Mouse (Mus musculus): ENCODE data around the gene Adcy9. TPM values are rescaled to one million over a fixed set of nuclear protein-coding genes. Genes with fewer than 3 reads are reported as not detected.

Adcy9 gene
- 100 to 1,000 TPM in 1 of 2 experiments, 10 to 100 TPM in 1; 99.4 to 106 TPM for total RNA-seq (2021)
- long read RNA-seq, full-length matches to known transcripts, result 30 of 59 reads
- long read RNA-seq, partial matches to known transcripts, result 4 of 59 reads
- long read RNA-seq, other reads (novel, unspliced or antisense), result 25 of 59 reads

DNA sequence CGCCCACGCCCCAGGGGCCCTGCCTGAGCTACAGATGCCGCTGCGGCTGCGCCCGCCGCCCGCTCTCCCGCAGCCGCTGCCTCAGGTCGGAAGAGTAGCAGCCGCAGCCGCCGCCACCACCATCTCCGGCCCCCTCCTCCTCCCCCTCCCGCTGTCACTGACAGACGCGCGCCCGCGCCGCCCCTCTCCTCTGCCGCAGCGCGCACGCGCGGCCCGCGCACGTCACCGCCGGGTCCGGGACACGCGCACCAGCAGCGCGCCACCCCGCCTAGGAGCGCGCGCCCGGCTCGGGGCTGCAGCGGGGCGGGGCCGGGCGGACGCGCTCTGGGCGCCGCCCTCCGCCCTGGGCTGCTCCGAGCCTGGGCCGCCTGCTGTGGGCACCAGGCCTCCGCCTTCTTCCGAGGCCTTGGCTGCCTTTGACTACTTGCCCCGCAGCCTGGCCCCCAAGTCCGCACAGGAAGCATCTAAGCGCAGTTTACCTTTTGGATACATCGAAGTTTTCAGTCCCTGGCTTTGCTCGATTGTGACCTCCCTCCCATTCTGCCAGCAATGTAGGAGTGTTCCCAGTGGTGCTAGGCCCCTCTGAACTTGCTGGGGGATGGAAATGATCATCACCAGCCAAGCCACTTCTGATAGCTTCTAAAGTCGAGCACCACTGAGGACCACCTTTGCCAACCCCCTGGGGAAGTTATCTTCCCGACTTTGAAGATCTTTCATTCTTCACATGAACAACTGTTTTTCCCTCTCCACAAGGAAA is at the start of gene Adcy9:
Gene Adcy9, minus strand, starts transcription at position 201 of the 757 bp plus-strand sequence.
- DNase-seq (ENCODE audit: low spot score in 2 of 2), result peak; percentile 87 to 94

DNA sequence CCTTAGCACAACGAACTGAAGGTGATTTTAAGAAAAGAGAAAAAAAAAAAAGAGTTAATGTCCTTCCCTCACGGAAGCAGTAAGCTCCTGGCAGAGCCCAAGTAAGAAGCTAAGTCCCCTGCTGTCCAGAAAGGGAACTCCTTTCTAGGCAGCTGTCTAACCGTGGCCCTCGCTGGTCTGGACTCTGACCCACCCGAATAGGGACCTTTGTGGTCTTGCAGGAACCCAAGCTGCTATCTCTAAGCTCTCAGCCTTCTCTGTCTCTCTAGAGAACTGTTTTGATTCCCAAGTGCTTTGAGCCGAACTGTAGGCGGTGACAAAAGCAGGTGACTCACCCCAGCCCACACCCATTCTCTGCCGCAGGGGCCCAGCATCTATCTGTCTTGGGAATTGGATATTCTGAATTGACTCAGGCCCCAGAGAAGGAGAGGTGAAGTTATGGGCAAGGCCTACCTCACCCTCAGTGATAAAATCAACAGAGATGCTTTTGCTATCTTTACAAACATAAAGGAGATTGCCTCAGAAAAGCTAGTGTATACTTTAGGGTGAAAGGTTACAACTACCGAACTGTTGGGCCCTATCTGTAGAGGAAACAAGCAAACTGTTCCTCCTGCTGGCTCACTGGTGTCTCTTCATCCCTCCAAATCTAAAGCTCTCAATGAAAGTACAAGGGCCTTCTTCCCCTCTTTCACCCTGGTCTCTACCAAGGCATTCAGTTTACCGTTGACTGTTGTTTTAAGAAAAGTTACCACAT is 49.5 kb upstream of the Adcy9 start:
- peak; percentile 35 to 67 for DNase-seq (ENCODE audit: low spot score in 2 of 2)

DNA sequence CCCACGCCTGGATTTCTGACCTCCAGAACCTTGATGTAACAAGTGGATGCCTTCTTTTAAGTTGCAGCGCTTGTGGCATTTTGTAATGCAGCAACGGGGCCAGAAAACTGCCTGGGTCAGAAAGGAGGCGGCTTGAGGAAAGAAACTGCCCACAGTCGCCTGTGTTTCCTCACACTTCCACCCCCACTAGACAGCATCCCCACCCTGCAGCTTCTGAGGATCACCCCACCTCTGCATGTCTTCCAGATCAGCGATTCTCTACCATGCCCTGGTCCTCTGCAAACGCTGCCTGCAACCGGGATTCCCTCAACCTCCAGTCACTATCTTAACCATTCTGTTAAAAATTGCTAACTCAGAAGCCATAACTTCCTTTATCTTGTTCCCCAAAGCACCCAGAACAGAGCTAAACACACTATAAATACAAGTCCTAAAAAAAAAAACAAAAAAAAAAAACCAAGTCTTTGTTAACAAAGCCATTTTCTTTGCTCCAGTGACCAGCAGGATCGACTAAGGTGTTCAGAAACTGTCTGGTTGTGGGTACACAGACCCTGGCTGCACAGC is 44.3 kb upstream of the Adcy9 start:
- no peak for DNase-seq (ENCODE audit: low spot score in 2 of 2)

DNA sequence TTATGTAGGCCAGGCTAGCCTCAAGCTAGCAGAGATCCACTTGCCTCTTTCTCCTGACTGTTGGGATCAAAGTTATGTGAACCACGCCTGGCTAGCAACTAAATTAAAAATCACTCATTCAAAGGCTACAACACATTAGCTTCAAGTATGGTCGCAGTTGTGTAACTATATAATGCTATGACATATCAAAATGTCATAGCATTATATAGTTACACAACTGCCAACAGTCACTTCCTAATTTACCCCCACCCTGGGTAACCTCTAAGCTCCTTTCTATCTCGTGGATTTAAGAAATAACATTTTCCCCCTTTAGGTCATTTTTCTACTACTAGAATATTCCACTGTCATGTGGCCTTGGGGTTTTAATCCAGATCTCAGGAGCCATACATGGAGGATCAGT is 37.6 kb upstream of the Adcy9 start:
- no peak for DNase-seq (ENCODE audit: low spot score in 2 of 2)

DNA sequence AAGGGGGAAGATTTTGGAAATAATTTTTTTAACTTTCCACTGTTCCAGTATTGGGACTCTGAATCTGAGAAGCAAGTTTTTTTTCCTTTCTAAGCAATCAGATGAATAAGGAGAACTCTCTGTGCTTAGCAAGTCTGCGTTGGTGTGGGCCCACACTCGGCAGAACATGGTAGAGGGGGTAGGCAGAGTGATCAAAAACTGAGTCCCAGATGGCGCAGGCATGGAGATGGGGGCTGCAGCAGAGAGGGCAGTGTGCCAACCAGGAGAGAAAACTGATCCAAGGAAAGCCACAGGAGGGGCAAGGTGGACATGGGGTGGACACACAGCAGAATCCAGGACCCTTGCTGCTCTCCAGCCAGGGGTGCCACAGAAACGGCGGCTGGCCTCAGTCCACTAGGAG is 36.1 kb upstream of the Adcy9 start:
- DNase-seq (ENCODE audit: low spot score in 2 of 2), result peak; percentile 81 to 86

DNA sequence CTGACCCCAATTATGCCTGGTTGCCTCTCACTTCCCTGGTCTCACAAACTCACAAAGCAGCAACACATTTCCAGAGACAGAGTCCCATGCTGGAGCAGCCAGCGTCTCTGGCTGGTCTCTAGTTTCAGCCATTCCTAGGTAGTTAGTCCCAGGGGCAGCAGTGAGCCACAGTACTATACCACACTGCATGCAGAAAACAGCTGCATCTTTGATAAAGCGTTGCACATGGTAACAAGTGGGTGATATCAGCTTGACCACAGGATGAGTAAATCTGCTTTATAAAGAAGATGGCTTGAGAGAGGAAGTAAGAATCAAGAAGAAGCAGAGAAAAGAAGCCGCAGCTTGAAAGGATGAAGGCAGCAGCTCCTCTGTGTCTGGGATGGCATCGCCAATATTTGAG is 35.4 kb upstream of the Adcy9 start:
- DNase-seq (ENCODE audit: low spot score in 2 of 2), result no peak

DNA sequence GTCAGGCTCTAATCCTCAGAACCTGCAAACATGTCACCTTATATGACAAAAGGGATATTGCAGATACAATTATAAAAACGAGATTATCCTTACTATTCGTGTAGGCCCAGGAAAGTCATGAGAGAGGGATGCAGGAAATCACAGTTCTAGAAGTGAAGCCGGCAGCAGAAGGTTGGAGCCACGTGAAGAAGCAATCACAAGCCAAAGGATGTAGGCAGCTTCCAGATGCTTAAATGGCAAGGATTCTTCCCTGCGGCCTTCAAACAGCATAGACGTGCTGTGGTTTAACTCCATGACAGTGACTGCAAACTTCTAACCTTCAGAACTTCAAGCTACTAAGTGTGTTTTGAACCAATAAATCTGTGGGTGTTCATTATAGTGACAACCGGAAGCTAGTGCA is 34.3 kb upstream of the Adcy9 start:
- peak; percentile 38 to 48 for DNase-seq (ENCODE audit: low spot score in 2 of 2)

DNA sequence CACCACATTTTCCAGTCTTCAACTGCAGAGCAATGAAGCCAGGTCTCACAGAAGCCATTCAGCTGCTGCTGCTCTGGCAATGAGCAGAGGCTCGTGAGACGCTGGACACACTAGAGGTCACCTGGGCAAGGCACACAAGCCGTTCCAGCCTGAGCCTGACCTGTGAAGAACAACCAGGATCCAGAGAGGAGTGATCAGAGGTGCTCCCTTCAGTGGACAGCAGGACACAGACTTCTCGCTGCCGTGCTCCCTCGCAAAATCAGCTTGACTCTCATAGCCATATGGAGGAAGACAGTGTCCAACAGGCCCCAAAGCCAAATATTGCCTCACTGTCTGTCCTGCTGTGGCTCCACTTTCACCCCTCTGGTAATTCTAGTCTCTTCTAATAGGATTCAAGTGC is 29.1 kb upstream of the Adcy9 start:
- DNase-seq (ENCODE audit: low spot score in 2 of 2), result no peak

DNA sequence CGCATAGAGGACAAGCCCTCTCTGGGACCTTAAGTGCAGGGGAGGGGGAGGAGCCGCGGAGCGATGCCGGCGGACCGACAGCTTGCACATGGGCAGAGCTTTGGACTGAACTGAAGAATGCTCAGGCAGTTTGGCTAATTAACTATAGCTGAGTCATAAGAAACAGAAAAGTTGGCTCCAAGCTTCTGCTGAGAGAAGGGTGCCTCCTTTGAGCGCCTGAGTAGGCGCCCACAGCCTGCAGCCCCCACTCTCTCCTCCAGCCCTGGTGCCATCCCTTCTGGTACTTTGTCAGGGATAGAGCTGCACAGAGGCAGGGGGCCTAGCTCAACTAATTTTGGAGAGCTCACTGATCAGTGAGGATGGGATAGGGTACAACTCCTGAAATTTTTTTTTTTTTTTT is 27.9 kb upstream of the Adcy9 start:
- DNase-seq (ENCODE audit: low spot score in 2 of 2), result peak; percentile 60 to 74

DNA sequence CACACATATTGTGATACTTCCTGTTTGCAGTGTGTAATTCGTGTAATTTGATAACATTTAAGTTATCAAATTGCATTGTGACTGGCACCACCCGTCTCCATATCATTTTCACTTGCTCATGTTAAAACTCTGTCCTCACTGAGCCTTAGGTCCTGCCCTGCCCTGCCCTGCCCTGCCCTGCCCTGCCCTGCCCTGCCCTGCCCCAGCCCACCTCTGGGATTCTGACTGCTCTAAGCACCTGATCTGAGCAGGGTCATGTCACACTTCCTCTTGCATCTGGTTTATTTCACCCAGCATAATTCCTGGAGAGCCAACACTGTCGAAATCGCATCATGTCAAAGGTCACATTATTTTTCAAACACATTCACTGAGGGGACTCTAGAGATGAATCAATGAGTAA is 26.1 kb upstream of the Adcy9 start:
- DNase-seq (ENCODE audit: low spot score in 2 of 2), result no peak

DNA sequence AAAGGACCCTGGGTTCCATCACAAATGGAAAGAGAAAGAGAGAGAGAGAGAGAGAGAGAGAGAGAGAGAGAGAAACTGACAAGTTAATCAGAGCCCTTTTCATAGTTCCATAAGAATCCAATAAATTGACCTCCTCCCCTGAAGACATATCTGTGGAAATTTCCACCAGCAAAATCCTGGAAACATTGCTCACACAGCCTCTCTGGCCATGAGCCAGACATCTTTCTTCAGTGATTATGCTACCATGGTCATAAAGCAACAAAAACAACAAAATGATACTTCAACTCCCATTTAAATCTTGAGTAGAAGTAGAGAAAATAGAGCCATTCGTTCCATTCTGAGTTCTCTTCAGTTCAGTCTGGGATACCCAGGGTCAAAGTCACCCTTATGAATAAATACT is 24.1 kb upstream of the Adcy9 start:
- DNase-seq (ENCODE audit: low spot score in 2 of 2), result no peak

DNA sequence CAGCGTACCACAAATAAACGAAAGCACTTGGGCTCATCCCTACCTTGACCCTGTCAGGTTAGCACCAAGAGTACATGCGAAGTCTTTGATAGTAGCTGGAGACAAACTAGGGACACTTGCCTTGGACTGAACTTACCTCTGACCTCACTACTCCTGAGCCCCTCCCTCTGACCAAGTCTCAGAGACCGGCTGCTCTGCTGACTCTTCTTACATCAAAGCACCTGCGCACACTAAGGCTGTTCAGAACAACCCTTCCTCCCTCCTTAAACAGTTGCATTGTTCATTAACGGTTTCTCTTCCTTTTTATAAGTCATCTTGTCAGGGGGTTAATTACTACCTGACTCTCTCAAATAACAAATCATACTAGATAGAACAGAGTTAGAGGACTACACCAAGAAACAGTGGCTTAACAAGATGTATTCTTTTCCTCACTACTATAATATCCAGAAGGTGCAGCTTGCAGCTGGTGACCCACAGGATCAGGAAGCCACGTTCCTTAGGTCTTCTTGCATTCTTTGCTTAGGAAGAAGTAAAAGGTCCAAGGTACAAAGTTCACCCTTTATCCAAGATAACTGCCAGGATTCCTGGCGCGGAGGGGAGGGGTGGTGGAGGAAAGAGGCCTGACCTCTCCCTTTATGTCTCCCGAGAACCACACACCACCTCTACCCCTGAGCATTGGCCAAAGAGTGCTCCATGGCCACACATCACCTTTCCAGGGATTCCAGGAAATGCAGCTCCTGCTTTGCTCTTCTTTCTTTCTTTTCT is 19.2 kb upstream of the Adcy9 start:
- DNase-seq (ENCODE audit: low spot score in 2 of 2), result no peak

DNA sequence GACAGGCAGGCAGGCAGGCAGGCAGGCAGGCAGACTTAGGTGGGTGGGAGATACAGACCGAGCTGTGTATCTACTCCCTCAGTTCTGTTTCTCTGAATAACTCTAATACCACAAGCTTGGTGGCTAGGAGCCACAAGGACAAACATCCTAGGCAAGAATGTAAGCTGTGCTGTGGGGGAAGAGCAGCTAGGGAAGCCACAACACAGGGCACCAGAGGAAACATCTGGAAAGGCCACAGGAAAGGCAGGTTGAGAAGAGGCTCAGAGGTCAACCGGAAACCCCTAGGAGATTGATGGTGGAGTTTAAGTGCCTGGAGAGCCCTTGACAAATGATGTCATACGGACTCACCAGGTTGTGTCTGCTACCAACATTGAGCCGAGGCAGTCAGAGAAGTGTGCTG is 16.4 kb upstream of the Adcy9 start:
- peak in 1 of 2 experiments; percentile 30 for DNase-seq (ENCODE audit: low spot score in 2 of 2)

DNA sequence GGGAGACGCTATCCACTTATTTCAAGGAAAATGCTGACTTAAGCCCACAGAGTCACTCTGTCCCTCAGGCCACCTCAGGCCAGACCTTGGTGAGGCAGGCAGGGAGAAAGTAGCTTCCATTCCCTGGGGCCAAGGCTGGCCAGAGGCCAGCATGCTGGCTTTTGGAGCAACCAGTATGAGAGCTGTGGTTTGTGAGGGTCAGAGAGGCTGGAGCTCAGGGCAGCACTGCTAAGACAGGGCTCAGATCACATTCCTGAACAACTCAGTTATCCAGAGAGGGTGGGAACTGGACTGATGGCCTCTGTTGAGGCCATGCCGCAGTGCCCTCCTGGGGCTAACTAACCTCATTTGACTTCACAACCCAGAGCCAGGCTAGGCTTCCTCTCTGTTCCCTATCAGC is 15.1 kb upstream of the Adcy9 start:
- no peak for DNase-seq (ENCODE audit: low spot score in 2 of 2)

DNA sequence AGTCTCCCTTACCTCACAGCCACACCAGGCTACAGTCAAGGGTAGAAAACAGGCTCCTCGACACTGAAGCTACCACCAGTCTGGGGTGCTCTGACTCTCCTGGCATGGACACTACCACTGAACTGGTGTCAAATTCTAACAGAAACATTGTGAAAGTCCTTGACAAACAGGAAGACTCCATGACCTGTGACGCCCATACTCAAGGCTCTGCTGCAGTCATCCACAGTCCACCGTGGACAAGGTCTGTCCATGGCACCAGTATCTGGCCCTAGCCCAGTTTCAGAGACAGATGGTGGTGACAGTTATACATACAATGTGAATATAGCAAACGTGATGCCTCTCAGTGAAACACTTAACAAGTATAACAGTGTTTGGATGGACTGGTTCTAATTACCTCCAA is 11.5 kb upstream of the Adcy9 start:
- DNase-seq (ENCODE audit: low spot score in 2 of 2), result no peak

DNA sequence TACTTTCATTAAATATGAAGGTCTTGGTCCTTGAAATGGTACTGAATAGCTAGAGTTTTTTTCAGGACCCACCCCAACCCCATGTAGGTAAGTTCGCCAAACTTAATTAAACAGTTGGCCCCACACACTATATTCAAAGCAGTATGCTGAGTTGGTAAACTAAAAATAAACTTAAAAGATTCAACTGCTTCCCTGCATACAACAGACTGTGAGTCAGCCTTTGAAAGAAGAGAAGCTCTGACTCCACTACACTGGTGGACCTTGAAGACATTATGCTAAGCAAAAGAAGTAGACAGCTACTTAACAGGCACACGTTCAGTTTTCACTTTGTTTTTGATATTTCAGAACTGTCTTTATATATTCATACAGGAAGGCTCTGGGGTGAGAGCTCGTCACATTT is 10.7 kb upstream of the Adcy9 start:
- no peak for DNase-seq (ENCODE audit: low spot score in 2 of 2)

DNA sequence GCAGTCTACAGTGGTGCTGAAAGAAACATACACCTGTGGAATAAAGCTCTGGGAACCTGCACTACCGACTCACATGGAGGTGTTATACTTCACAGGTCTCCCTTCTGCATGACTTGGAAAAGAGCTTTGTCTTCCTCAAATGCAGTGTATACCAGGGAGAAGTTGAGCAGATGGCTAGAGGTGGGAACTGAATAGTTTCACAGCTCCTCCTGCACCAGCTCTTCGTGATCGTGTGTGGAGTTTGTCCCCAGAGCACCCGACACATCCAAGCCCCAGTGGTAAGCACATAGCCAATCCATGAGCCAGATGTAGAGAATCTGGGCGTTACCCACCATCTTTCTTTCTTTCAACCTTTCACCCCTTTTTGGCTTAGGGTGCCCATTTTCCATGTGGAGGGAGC is 9.9 kb upstream of the Adcy9 start:
- no peak for DNase-seq (ENCODE audit: low spot score in 2 of 2)

DNA sequence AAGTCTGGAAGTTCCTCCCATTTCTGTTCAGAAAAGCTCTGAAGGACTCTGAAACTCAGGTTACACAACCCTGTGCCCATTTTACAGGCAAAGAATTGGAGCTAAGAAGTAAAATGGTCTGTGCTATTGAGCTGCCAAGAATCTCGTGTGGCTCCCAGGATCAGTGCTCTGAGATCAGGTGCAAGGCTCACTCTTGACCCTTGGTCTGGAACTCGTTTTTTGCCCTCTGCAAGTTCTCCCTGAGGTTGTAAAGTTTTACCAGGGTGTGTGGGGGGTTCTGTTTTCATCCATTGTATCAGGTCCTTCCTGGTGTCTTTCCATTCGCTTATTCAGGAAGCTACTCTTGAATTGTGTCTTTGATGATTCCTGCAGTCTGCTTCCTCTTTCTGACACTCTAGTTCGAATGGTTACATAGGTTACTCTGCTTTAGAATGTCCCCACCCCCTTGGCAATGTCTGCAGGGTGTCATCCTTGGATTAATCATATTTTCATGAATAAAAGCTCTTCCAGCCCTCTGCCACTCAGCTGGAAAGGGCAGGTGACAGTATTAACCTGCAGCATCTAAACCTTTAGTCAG is 5.4 kb upstream of the Adcy9 start:
- no peak for DNase-seq (ENCODE audit: low spot score in 2 of 2)

DNA sequence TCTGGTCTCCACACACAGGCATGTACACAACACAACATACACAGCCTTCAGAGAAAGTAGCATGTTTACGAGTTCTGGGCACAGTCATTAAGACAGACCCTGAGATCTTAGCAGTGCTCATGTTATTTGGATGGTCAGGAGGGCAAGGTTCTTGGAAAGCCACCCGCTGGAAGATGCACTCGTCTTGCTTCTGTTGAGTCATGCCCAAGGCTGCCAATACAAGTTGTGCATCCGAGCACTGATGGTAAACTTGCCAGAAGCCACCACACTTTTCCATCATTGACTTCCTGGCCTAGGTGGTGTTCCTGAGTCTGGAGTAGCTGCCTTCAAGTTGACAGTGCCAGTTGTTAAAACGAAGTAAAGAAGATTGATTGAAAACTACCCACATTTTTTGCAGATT is 3.3 kb upstream of the Adcy9 start:
- no peak for DNase-seq (ENCODE audit: low spot score in 2 of 2)

DNA sequence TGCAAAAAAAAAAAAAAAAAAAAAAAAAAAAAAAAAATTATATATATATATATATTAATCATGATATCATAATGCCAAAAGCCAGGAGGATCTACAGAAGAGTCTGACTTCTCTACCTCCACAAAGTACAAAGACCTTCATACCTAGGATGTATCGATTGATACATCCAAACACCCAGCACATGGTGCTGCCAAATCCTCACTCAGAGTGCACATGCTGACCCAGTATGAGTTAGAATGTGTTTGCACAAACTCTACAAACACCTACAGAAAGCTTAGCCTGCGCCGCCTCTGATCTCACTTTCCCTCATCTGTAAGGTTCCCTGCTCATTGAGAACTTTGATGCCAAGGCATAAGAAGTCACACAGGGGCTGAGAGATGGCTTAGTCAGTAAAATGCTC is 2.7 kb upstream of the Adcy9 start:
- DNase-seq (ENCODE audit: low spot score in 2 of 2), result no peak

Data from layer of hippocampus, adult 18-20 months (tissue).